Mouse (Mus musculus): ENCODE data around the gene Vmn1r3.
"Not testable (repeated sequence)": the region's sequence is repeated elsewhere in the genome, so short reads cannot be mapped to it uniquely, and the experiment has no call there.

Gene Vmn1r3

DNA sequence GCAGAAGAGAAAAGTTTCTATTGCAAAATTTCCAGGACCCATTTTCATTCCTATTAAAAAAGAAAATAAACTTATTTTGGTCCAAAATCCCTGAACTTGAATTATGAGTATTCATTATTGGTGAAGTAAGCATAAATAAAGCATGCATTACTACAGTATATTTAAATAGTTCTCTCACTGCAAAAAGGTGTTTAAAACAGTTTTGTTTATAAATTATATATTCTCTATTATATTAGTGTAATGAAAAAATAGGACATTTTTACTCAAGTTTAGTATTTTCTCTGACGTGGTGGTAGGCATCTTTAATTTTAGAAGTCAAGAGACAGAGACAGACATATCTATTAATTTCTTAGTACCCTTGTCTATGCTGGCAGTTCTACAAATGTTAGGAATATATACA lies at the start of gene Vmn1r3:
Gene Vmn1r3, minus strand, starts transcription at position 101 of the 400 bp plus-strand sequence.
- DNase-seq (ENCODE audit: low spot score in 2 of 2), result not testable (repeated sequence)

DNA sequence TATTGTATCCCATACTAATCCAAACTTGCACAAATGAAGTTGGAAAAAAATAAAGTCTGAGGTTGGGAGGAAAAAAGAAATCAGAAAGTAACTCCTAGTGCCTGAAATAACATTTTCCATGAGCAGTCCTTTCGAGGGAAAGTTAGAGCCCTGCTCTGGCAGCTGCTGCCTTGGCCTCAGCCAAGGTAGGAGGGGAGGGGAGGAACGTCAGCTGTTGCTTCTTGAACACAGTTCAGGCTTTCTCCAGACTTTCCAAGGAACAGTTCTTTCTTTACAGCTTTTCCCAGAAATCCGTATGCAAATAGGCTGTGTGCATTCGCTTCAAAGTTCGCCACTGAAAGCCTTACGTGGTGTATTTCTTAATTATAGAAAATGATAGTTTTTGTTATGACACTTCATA lies 46.9 kb upstream of the Vmn1r3 start:
- no peak for DNase-seq (ENCODE audit: low spot score in 2 of 2)

DNA sequence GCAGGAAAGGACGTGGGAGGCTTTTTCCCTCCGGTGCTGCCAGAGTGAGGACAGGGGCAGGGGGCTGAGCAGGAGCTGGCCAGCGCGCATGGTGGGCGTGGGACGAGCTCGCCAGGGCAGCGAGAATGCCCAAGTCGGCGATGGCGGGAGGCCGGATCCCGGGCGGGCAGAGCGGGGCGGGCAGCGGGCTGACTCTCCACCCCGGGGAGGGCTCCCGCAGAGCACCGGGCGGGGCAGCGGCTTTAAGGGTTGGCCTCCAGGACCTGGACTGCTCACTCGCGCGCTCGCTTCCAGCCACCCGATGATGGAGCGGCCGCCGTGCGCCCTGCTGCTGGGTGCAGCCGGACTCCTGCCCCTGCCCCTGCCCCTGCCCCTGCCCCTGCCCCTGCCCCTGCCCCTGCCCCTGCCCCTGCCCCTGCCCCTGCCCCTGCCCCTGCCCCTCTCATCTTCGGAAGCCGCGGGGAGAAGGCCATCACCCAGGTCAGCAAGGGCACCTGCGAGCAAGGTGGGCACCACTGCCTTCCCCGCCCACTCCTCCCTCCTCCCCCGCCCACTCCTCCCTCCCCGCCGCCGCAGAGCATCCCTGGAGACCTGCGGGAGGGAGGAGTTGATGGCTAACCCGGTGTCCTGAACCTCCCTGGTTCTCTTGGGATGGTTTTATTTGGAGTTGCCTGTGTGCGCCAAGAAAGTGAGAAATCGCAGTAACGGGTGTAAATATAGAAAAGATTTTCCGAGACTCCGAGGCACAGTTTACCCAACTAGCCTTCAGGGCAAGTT lies 45.9 kb upstream of the Vmn1r3 start:
- no peak for DNase-seq (ENCODE audit: low spot score in 2 of 2)

DNA sequence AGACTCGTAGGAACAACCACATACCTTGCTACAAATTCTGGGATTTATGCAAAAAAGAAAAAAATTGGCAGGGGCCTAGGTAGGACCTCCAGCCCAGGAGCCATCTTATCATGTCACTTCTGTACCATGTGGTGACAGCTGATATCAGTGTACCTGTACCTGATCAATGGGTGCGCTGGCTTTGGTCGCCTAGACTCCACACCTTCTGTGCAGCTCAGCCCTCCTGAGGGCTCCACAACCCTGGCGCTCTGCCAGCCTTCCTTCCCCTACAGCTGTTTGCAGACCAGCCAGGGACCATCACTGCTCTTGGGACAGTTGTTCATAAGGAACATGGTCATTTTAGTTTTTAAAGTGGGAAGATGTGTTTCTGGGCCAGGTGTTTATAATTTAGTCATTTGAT lies 44.4 kb upstream of the Vmn1r3 start:
- no peak for DNase-seq (ENCODE audit: low spot score in 2 of 2)

DNA sequence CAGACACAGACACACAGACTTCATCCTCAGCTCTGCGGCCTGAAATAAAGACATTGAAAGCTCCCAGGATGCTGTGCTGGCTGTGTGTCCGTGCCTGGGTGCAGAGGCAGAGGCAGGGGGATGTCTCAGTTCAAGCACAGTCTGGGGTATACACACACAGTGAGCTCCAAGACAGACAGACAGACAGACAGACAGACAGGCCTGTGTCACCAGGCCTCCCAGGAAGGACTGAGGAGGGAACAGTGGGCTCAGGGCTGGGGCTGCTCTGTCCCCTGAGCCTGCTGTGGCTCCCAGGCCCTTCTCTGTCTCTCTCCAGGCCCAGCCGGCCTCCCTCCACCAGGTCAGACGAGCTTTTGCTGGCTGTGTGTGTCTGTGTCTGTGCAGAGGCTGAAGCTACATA lies 43.3 kb upstream of the Vmn1r3 start:
- DNase-seq (ENCODE audit: low spot score in 2 of 2), result no peak

DNA sequence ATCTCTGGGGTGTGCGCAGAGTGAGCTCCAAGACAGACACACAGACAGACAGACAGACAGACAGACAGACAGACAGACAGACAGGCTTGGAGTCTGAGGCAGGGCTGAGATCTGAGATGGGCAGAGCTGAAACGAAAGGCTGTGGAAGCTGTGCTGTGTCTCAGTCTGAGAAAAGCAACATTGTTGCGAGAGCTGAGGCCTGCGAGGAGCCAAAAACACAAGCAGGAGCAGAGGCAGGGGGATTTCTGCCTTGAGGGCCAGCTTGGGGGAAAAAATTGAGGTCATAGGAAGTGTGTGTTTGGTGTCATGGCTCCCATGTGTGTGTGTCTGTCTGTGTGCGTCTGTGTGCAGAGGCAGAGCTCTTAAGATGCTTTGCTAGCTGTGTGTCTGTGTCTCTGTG lies 42.6 kb upstream of the Vmn1r3 start:
- no peak for DNase-seq (ENCODE audit: low spot score in 2 of 2)

DNA sequence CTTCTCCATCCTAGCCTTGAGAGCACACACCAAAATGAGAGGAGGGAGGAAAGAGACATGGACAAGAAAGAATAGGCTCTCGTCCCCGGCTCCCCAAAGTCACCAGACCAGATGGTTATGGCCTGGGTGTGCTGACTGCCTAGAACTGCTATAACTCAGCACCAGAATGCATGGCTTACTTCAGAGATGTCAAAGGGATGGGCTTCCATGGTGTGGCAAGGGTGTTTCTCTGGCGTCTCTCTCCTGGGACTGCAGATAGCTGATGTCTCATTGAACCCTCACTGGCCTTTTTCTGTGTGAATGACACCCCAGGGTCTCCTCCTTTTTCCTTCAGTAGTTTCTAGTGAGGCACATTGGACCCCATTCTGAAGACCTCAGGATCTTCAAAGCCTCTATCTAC lies 41.3 kb upstream of the Vmn1r3 start:
- no peak for DNase-seq (ENCODE audit: low spot score in 2 of 2)

DNA sequence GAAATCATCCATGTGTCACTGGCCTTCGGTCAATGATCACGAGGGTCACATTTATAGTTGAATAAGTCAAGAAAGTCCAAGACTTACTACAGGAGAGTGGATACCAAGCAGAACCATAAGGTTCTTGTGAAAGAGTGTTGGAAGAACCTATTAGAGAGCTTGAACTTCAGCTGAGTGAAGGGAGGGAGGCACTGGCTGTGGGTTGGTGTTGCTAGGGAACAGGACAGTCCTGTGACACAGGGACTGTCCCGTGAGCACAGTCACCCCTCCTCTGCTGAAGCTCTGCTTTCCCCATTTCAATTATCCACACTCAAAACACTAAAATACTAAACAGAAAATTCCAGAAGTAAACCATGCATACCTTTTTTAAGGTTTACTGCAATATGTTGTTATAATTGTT lies 40.3 kb upstream of the Vmn1r3 start:
- not testable (repeated sequence) for DNase-seq (ENCODE audit: low spot score in 2 of 2)

DNA sequence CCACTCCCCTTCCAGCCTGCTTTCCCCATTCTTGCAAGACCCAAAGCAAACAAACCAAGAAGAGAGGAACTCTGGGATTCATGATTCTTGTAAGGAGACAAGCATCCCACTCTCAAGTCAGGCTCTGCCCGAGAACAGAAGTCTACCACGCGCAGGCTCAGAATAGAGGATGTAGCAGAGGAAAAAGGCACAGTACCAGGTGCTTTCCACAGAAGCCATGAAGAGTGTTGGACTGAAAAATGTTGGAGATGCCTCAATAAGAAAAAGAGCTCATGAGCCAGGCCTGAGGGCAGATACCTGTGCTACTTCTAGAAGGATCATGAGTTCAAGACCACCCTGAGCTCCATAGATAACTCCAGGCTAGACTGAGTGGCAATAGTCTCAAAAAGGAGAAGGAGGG lies 39.7 kb upstream of the Vmn1r3 start:
- DNase-seq (ENCODE audit: low spot score in 2 of 2), result not testable (repeated sequence)

DNA sequence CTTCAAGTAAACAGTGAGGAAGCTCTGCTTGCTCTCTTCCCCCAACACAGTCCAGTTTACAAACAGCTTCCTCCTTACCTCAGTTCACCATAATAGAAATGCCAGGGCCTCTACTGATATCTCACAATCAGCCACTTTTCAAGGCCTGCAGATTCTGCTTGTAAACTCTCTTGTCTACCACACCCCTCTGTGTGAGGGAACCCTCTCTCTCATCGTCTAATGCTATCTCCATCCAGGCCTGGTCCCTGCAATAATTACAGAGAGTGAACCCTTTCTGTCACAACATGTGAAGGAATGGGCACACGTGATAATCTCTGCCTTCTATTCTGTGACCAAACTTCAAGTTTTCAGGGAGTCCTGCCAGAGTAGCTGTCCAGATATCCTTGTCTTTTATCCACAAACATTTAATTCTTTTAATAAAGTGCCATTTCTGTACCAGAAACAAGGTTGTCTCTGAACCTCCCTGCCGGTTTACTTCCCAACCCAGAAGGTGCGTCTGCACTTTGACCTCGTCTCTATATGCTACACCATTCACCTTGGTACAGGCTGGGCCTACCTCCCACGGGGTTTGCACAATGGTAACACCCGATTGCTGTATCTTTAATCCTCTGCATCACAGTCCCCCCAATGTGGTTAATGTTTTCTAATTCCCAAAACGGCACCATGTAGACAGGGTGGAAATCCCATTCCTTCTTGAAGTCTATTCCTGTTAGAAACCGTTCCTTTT lies 38.5 kb upstream of the Vmn1r3 start:
- not testable (repeated sequence) for DNase-seq (ENCODE audit: low spot score in 2 of 2)

DNA sequence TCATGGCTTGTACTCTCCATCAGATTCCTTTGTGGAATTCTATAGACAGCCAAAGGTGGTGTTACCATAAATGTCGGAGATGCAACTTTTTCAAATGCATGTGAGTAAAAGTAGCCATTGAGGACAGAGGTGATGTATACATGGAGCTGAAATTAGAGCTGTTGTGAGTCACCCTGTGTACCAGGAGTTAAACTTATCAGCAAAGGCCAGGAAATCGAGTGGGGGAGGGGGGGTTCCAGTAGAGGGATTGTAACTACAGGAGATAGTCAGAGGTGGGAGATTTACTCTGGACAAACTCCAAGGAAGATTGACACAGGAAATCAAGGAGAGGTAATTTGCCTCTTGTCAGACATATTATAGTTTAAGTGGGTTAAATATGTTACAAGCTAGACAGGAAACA lies 31.2 kb upstream of the Vmn1r3 start:
- DNase-seq (ENCODE audit: low spot score in 2 of 2), result not testable (repeated sequence)

DNA sequence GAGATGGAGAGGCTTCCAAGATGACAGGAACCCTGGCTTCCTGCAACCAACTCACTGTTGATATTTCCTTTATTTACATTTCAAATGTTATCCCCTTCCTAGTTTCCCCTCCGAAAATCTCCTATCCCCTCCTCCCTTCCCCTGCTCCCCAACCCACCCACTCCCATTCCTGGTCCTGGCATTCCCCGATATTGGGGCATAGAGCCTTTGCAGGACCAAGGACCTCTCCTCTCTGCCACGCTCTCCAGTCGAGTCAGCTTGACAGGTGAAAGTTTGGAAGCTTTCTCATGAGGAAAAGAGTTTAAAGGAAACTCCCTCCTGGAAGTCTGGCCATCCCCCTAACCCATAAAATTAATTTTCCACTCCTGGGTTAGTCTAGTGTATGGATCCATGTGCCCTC lies 28.2 kb upstream of the Vmn1r3 start:
- not testable (repeated sequence) for DNase-seq (ENCODE audit: low spot score in 2 of 2)

DNA sequence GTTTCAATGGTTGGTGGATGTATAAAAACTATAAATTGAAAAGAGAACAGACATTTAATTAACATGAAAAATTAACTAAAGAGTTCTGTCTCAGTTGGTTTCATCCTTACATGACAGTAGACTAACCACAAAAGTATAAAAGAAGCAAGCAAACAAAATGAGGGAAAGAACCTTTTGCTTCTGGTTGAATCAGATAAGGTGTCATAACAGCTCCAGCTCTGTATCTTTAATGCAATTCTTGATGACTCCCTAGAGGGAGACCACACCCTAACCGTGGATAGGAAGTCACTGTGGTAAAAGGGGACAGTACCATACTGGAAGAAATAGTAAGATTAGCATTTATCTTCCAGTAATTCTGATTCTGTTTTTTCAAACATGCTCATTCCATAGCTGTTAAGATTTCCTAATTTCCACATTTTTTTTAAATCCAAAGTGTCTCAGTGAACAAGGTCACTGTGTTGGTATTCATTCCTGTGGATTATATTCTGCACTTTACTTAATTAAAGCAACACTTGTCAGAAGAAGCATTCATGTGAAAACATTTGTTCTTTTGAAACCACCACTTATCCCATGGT lies 24.6 kb upstream of the Vmn1r3 start:
- not testable (repeated sequence) for DNase-seq (ENCODE audit: low spot score in 2 of 2)

DNA sequence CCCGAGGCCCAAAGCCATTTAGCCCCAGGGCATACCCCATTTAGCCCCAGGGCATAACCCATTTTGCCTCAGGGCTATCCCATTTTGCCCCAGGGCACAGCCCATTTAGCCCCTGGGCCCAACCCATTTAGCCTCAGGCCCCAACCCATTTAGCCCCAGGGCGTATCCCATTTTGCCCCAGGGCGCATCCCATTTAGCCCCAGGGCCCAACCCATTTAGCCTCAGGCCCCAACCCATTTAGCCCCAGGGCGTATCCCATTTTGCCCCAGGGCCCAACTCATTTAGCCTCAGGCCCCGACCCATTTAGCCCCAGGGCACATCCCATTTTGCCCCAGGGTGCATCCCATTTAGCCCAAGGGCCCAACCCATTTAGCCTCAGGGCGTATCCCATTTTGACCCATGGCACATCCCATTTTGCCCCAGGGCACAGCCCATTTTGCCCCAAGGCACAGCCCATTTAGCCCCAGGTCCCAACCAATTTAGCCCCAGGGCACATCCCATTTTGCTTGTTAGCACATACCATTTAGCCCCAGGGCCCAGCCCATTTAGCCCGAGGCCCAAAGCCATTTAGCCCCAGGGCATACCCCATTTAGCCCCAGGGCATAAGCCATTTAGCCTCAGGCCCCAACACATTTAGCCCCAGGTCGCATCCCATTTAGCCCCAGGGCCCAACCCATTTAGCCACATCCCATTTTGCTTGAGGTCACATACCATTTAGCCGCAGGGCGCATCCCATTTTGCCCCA lies 8.2 kb downstream of the Vmn1r3 start:
- DNase-seq (ENCODE audit: low spot score in 2 of 2), result not testable (repeated sequence)

DNA sequence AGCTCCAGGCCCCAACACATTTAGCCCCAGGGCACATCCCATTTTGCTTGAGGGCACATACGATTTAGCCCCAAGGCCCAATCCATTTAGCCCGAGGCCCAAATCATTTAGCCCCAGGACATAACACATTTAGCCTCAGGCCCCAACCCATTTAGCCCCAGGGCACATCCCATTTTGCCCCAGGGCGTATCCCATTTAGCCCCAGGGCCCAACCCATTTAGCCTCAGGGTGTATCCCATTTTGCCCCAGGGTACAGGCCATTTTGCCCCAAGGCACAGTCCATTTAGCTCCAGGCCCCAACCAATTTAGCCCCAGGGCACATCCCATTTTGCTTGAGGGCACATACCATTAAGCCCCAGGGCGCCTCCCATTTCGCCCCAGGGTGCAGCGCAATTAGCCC lies 9.0 kb downstream of the Vmn1r3 start:
- DNase-seq (ENCODE audit: low spot score in 2 of 2), result not testable (repeated sequence)

DNA sequence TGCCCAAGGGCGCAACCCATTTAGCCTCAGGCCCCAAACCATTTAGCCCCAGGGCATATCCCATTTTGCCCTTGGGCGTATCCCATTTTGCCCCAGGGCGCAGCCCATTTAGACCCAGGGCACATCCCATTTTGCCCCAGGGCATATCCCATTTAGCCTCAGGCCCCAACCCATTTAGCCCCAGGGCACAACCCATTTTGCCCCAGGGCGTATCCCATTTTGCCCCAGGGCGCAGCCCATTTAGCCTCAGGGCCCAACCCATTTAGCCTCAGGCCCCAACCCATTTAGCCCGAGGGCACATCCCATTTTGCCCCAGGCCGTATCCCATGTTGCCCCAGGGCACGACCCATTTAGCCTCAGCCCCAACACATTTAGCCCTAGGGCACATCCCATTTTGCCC lies 9.4 kb downstream of the Vmn1r3 start:
- not testable (repeated sequence) for DNase-seq (ENCODE audit: low spot score in 2 of 2)

DNA sequence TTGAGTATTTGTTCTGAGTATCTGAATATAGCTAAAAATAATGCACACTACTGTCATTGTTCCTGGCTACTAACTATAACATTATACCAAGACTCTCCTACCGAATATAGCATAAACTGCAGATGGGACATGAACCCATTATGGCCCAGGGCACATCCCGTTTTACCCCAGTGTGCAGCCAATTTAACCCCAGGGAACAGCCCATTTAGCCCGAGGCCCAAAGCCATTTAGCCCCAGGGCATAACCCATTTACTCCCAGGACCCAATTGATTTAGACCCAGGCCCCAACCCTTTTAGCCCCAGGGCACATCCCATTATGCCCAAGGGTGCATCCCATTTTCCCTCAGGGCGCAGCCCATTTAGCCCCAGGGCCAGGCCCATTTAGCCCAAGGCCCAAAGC lies 10.6 kb downstream of the Vmn1r3 start:
- DNase-seq (ENCODE audit: low spot score in 2 of 2), result not testable (repeated sequence)

DNA sequence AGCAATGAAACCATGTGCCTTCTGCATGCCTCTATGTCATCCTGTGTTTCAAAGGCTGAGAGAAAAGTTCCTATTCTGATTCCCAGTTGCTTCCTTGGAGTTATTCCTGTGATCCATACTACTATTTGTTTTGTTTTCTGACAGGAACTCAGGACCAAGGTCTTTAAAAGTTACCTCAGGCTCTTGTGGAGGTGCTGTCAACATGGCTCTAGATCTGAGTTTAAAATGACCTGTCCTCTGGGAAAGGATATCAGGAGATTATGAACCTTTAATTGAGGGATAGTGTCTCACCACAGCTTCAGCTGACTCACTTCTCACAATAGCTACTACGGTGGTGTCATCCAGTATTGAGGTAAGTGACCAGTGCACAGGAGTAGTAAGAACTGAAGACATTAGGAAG lies 18.1 kb downstream of the Vmn1r3 start, which contains the start of gene Vmn1r2:
Gene Vmn1r2, plus strand, starts transcription at position 301 of the 400 bp plus-strand sequence.
- not testable (repeated sequence) for DNase-seq (ENCODE audit: low spot score in 2 of 2)

DNA sequence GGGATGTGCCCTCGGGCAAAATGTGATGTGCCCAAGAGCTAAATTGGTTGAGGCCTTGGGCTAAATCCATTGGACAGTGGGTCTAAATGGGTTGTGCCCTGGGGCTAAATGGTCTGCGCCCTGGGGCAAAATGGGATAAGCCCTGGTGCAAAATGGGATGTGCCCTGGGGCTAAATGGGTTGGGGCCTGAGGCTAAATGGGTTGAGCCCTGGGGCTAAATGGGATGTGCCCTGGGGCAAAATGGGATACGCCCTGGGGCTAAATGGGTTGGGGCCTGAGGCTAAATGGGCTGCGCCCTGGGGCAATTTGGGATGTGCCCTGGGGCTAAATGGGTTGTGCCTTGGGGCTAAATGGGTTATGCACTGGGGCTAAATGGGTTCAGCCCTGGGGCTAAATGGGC lies 20.1 kb downstream of the Vmn1r3 start:
- DNase-seq (ENCODE audit: low spot score in 2 of 2), result no peak

DNA sequence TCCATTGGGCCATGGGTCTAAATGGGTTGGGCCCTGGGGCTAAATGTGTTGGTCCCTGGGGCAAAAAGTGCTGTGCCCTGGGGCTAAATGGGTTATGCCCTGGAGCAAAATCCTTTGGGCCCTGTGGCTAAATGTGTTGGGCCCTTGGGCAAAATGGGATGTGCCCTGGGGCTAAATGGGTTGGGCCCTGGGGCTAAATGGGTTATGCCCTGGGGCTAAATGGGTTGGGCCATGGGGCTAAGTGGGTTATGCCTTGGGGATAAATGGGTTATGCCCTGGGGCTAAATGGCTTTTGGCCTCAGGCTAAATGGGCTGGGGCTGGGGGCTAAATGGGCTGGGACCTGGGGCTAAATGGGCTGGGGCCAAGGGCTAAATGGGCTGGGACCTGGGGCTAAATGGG lies 20.7 kb downstream of the Vmn1r3 start:
- DNase-seq (ENCODE audit: low spot score in 2 of 2), result not testable (repeated sequence)

DNA sequence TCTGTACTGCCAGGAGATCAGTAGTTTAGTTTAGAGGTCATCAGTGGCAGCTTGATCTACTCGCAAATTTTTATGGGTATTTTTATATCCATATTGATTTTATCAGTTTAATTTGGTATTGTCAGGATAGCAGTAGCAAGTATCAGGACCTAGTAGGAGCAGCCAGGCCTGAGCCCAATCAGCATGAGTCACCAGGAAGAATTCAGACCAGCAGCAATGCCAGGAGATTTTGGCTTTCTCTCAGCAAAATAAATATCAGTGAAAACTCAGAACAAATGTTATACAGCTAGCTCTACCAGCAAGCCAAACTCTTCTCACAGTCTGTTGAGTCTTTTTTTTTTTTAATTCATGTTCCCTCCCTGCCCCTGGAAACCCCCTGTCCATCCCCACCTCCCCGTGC lies 31.8 kb downstream of the Vmn1r3 start:
- not testable (repeated sequence) for DNase-seq (ENCODE audit: low spot score in 2 of 2)

DNA sequence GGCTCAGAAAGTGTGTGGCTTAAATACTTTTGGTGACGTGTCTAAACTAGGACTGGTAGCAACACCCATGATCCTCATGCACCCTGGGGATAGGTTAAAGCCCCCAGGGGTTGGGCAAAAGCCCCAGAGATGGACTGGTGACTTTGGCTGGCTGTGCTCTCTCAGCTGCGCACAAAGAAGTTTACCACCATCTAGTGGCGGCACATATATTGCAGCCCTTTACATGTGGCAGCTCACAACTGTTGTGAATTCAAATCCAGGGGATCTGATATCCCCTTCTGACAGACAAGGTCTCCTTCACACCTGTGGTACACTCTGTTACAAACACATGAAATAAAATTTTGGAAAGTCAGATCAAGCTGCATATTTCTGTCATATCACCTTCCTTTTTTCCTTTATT lies 37.2 kb downstream of the Vmn1r3 start:
- DNase-seq (ENCODE audit: low spot score in 2 of 2), result not testable (repeated sequence)

Data from left cerebral cortex, adult 9 months (tissue).